Mouse (Mus musculus) CH12.LX (cell line): ENCODE data around the gene Sec24d. TPM values are rescaled to one million over a fixed set of nuclear protein-coding genes. Genes with fewer than 3 reads are reported as not detected.

Experiments used
- DNase-seq: peaks from one replicate; pipeline ENCODE4 v3.0.0-alpha.2; 2013; ENCODE audit errors: extremely low read depth
- H3K27ac ChIP-seq: 2 replicates; pipeline ENCODE4 v1.5.1; 2012; ENCODE audit warnings: low read depth, mild to moderate bottlenecking, control low read depth, moderate library complexity; ENCODE audit not compliant: insufficient read depth
- H3K27me3 ChIP-seq: replicated peaks from 2 replicates; pipeline ENCODE3; 2012; ENCODE audit warnings: inconsistent platforms
- H3K36me3 ChIP-seq, 2 experiments: replicated peaks in 1 of 2; 2 replicates each; pipeline versions ENCODE3 to v1.6.1; 2012; ENCODE audit warnings: inconsistent platforms in 1 of 2, low read length in 1 of 2, mild to moderate bottlenecking in 1 of 2, mixed read lengths in 1 of 2, moderate library complexity in 1 of 2; ENCODE audit not compliant: control insufficient read depth in 1 of 2, insufficient read depth in 1 of 2
- H3K4me1 ChIP-seq, 2 experiments: 2 replicates each; pipeline ENCODE4 v1.6.1; 2012; ENCODE audit warnings: inconsistent platforms in 1 of 2, moderate library complexity in 1 of 2; ENCODE audit not compliant: insufficient read depth in 2 of 2, control insufficient read depth in 1 of 2
- H3K4me2 ChIP-seq: 2 replicates; pipeline ENCODE4 v1.6.1; 2012; ENCODE audit warnings: low read depth, mild to moderate bottlenecking, control low read depth; ENCODE audit not compliant: poor library complexity, insufficient read depth, severe bottlenecking
- H3K4me3 ChIP-seq, 3 experiments: fragments of 150-350 bp in 1 of 3; sonication (generic) in 1 of 3; replicated peaks in 1 of 3; 2 replicates each; pipeline versions ENCODE3 to v1.5.1; 2011 to 2012; ENCODE audit warnings: low read depth in 2 of 3, low read length in 2 of 3, mild to moderate bottlenecking in 2 of 3, moderate library complexity in 2 of 3, control low read depth in 1 of 3, improper control_type of control experiment in 1 of 3, inconsistent platforms in 1 of 3, mixed read lengths in 1 of 3; ENCODE audit not compliant: poor library complexity in 1 of 3
- H3K79me2 ChIP-seq: replicated peaks from 2 replicates; pipeline ENCODE4 v1.6.1; 2012; ENCODE audit warnings: mild to moderate bottlenecking, moderate library complexity; ENCODE audit not compliant: control insufficient read depth, poor library complexity, insufficient read depth, severe bottlenecking; ENCODE audit errors: extremely low read depth
- H3K9ac ChIP-seq: 2 replicates; pipeline ENCODE4 v1.6.1; 2012; ENCODE audit warnings: low read depth, mild to moderate bottlenecking, control low read depth, moderate library complexity; ENCODE audit not compliant: insufficient read depth
- H3K9me3 ChIP-seq: replicated peaks from 2 replicates; pipeline ENCODE3; 2012; ENCODE audit warnings: low read length, inconsistent platforms, mixed read lengths
- CHD1 ChIP-seq: IDR thresholded peaks from 2 replicates; pipeline ENCODE4 v1.6.1; 2012; ENCODE audit warnings: low read depth, low read length, improper control_type of control experiment, inconsistent platforms
- CTCF ChIP-seq, 2 experiments: IDR thresholded peaks in 1 of 2; conservative IDR thresholded peaks in 1 of 2; 2 replicates each; pipeline ENCODE4 v1.5.1; 2011 to 2012; ENCODE audit warnings: low read depth in 2 of 2, low read length in 2 of 2, improper control_type of control experiment in 1 of 2, inconsistent platforms in 1 of 2, mild to moderate bottlenecking in 1 of 2, moderate library complexity in 1 of 2
- E2F4 ChIP-seq: IDR thresholded peaks from 2 replicates; pipeline ENCODE4 v1.6.1; 2011; ENCODE audit warnings: low read depth, low read length, improper control_type of control experiment; ENCODE audit not compliant: insufficient replicate concordance
- GABPA ChIP-seq: IDR thresholded peaks from 2 replicates; pipeline ENCODE4 v1.6.1; 2012; ENCODE audit warnings: low read depth, low read length, improper control_type of control experiment, inconsistent platforms; ENCODE audit not compliant: insufficient replicate concordance
- HCFC1 ChIP-seq: IDR thresholded peaks from 2 replicates; pipeline ENCODE4 v1.6.1; 2012; ENCODE audit warnings: low read depth, mild to moderate bottlenecking, inconsistent platforms, low read length, improper control_type of control experiment
- IRF4 ChIP-seq: IDR thresholded peaks from 2 replicates; pipeline ENCODE4 v1.6.1; 2014; ENCODE audit warnings: low read depth, mild to moderate bottlenecking, inconsistent platforms, low read length, improper control_type of control experiment
- JUN ChIP-seq: IDR thresholded peaks from 2 replicates; pipeline ENCODE4 v1.6.1; 2011; ENCODE audit warnings: low read depth, mild to moderate bottlenecking, low read length, improper control_type of control experiment, moderate library complexity; ENCODE audit not compliant: insufficient read depth
- JUND ChIP-seq: conservative IDR thresholded peaks from 2 replicates; pipeline ENCODE4 v1.6.1; 2011; ENCODE audit warnings: low read depth, low read length, improper control_type of control experiment
- KAT2A ChIP-seq: IDR thresholded peaks from 2 replicates; pipeline ENCODE4 v1.6.1; 2012; ENCODE audit warnings: low read length, improper control_type of control experiment, inconsistent platforms; ENCODE audit not compliant: insufficient replicate concordance
- MAFK ChIP-seq: IDR thresholded peaks from 2 replicates; pipeline ENCODE4 v1.6.1; 2011; ENCODE audit warnings: low read length, improper control_type of control experiment; ENCODE audit not compliant: insufficient replicate concordance
- MAX ChIP-seq: IDR thresholded peaks from 2 replicates; pipeline ENCODE4 v1.6.1; 2011; ENCODE audit warnings: low read length, improper control_type of control experiment
- MAZ ChIP-seq: IDR thresholded peaks from 2 replicates; pipeline ENCODE4 v1.6.1; 2012; ENCODE audit warnings: low read depth, mild to moderate bottlenecking, inconsistent platforms, low read length, improper control_type of control experiment, moderate library complexity
- MEF2A ChIP-seq: IDR thresholded peaks from 2 replicates; pipeline ENCODE4 v1.6.1; 2014; ENCODE audit warnings: low read depth, mild to moderate bottlenecking, inconsistent platforms, low read length, improper control_type of control experiment, borderline replicate concordance
- MXI1 ChIP-seq: IDR thresholded peaks from 2 replicates; pipeline ENCODE4 v1.6.1; 2011; ENCODE audit warnings: mild to moderate bottlenecking, low read depth, low read length, improper control_type of control experiment
- MYC ChIP-seq: IDR thresholded peaks from 2 replicates; pipeline ENCODE4 v1.6.1; 2011; ENCODE audit warnings: low read depth, mild to moderate bottlenecking, improper control_type of control experiment, low read length
- NELFE ChIP-seq: IDR thresholded peaks from 2 replicates; pipeline ENCODE4 v1.6.1; 2011; ENCODE audit warnings: low read depth, low read length, improper control_type of control experiment
- NRF1 ChIP-seq: IDR thresholded peaks from 2 replicates; pipeline ENCODE4 v1.6.1; 2014; ENCODE audit warnings: low read depth, mild to moderate bottlenecking, inconsistent platforms, low read length, improper control_type of control experiment, moderate library complexity
- POLR2A ChIP-seq: IDR thresholded peaks from 2 replicates; pipeline ENCODE4 v1.6.1; 2011; ENCODE audit warnings: low read depth, mild to moderate bottlenecking, improper control_type of control experiment, low read length
- RAD21 ChIP-seq: IDR thresholded peaks from 2 replicates; pipeline ENCODE4 v1.6.1; 2011; ENCODE audit warnings: low read depth, mild to moderate bottlenecking, low read length, improper control_type of control experiment, moderate library complexity
- SMC3 ChIP-seq: IDR thresholded peaks from 2 replicates; pipeline ENCODE4 v1.6.1; 2011; ENCODE audit warnings: low read depth, low read length, improper control_type of control experiment
- TBP ChIP-seq: conservative IDR thresholded peaks from 2 replicates; pipeline ENCODE4 v1.6.1; 2011; ENCODE audit warnings: low read depth, low read length, improper control_type of control experiment
- TCF12 ChIP-seq: IDR thresholded peaks from 2 replicates; pipeline ENCODE4 v1.6.1; 2014; ENCODE audit warnings: low read depth, mild to moderate bottlenecking, inconsistent platforms, low read length, improper control_type of control experiment
- UBTF ChIP-seq: IDR thresholded peaks from 2 replicates; pipeline ENCODE4 v1.6.1; 2012; ENCODE audit warnings: low read depth, mild to moderate bottlenecking, inconsistent platforms, low read length, improper control_type of control experiment, moderate library complexity
- USF1 ChIP-seq: IDR thresholded peaks from 2 replicates; pipeline ENCODE4 v1.6.1; 2014; ENCODE audit warnings: low read depth, mild to moderate bottlenecking, inconsistent platforms, low read length, improper control_type of control experiment
- USF2 ChIP-seq: conservative IDR thresholded peaks from 2 replicates; pipeline ENCODE4 v1.6.1; 2011; ENCODE audit warnings: low read depth, low read length, improper control_type of control experiment
- ZKSCAN1 ChIP-seq: IDR thresholded peaks from 2 replicates; pipeline ENCODE4 v1.6.1; 2012; ENCODE audit warnings: low read depth, inconsistent platforms, low read length, improper control_type of control experiment, borderline replicate concordance
- ZNF384 ChIP-seq: IDR thresholded peaks from 2 replicates; pipeline ENCODE4 v1.6.1; 2012; ENCODE audit warnings: low read depth, low read length, improper control_type of control experiment, inconsistent platforms
- dilution Hi-C: fragments of 300-500 bp; cut with MboI; formaldehyde crosslinking; loops from 2 replicates; pipeline ENCODE4 v1.14.3; 2020; ENCODE audit warnings: low sequenced_read_pairs; ENCODE audit not compliant: extremely low pct_unique_long_range_greater_than_20kb, extremely low pct_ligation_motif_present
- in situ Hi-C: fragments of 300-500 bp; cut with MboI; formaldehyde crosslinking; loops from 3 replicates; pipeline ENCODE4 v1.14.3; 2019; ENCODE audit warnings: low sequenced_read_pairs, low pct_ligation_motif_present, low pct_unique_long_range_greater_than_20kb, mixed read lengths
- polyA plus RNA-seq: library from polyadenylated mRNA; unstranded; fragments of >175 nt; gene quantifications from 2 replicates; pipeline ENCODE4 v1.2.1, GENCODE M21; 2012; ENCODE audit warnings: low read depth; ENCODE audit not compliant: insufficient read length
- total RNA-seq, 2 experiments: library from RNA; depleted of rRNA; stranded (reverse); fragments of 300-350 nt in 1 of 2; fragments of >200 nt in 1 of 2; gene quantifications; 2 replicates each; pipeline ENCODE4 v1.2.3; 2012 to 2014

Gene Sec24d
- total and polyA plus RNA-seq, 3 experiments = 33.1 to 51.4 (median 45.8) TPM

DNA sequence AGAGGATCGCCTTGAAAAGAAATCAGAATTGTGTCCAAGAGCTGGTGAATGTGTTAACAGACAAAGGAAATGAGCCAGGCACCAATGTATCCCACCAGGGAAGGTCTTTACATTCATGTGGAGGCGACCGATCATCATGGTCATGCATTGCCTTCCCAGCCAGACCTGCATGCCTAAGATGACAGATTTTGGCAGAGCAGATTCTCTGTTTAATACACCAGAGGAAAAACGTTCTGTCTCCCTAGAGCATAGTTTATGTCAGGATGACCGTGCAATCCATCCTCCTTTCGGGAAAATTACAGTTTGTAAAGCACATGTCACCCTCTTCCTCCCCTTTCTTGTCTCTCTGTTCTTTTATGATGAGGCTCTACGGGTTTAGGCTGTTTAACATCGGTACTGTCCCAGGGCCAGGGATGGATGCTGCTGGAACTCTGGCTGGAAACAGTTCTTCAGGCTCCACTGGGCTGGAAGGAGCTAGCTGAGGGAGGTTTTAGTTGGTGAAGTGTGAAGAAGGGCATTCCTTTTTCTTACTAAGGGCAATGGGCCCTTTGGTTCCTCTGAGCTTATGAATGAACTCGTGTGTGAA lies 45.3 kb downstream of the Sec24d start:
- dilution Hi-C loops = no loop called here

DNA sequence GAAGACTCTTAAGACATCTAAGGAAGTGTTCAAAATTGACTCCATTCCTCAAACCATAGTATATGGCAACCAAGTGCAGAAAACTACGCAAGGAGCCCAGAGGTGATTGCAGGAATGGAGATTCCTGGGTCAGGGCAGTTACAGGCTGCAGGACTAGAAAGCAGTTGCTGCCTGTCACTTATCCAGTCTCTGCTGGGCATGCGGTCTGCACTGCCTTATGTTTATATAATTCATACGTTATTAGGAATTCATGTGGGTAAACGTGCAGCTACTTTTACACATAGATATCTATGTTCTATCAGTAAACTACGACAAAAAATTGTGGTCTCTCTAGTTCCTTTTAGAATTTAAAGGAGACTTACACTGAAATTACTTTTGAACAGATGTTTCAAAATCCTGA lies 46.2 kb downstream of the Sec24d start:
- Histone ChIP-seq H3K27me3 (no peaks in the 10 kb centered on the region), H3K27ac (no peak overlapping the region), H3K4me3 (no peak overlapping the region), H3K9me3 (no peaks in the 10 kb centered on the region), H3K4me2 (no peak overlapping the region), H3K4me1 (peaks cover 0 to 5% of the 10 kb centered on the region in 2 experiments; a peak in 2 of 4 replicates), H3K79me2 (no peaks in the 10 kb centered on the region), H3K9ac (no peak overlapping the region), H3K36me3 (peaks cover 14 to 54% of the 10 kb centered on the region in 2 experiments)
- dilution Hi-C loops (no loop called here), in situ Hi-C loops (no loop called here)
- TF ChIP-seq MXI1 (no peak), CHD1 (no peak), MEF2A (no peak), USF1 (no peak), JUND (no peak), SMC3 (no peak), MAX (no peak), GABPA (no peak), MAFK (no peak), IRF4 (no peak), MYC (no peak), E2F4 (no peak), JUN (no peak), ZNF384 (no peak), KAT2A (no peak), NRF1 (no peak), MAZ (no peak)
- no peak for DNase-seq

More for the DNA sequence above, 45.3 kb downstream of the Sec24d start:
- Histone ChIP-seq H3K27ac (no peak overlapping the region), H3K79me2 (no peaks in the 10 kb centered on the region), H3K4me1 (peaks cover 0 to 3% of the 10 kb centered on the region in 2 experiments; a peak in 1 of 4 replicates), H3K9ac (no peak overlapping the region), H3K4me3 (no peak overlapping the region), H3K4me2 (no peak overlapping the region), H3K36me3 (peaks cover 16 to 55% of the 10 kb centered on the region in 2 experiments), H3K27me3 (no peaks in the 10 kb centered on the region), H3K9me3 (no peaks in the 10 kb centered on the region)
- TF ChIP-seq UBTF (no peak), ZKSCAN1 (no peak), USF2 (no peak), MEF2A (no peak), RAD21 (no peak), ZNF384 (no peak), NELFE (no peak), HCFC1 (no peak), TBP (no peak), MAX (no peak), CHD1 (no peak), JUND (no peak), CTCF (conservative IDR thresholded peaks at IDR 0.05 in 1 of 2, IDR thresholded peaks at IDR 0.05 in 1 of 2; ENCODE audit: low read depth in 2 of 2, low read length in 2 of 2) (no peak), TCF12 (no peak), POLR2A (no peak)
- in situ Hi-C loops = no loop called here
- no peak for DNase-seq
